Mouse (Mus musculus): ENCODE measurements at regions not wholly inside any gene's neighbourhood (a gene's known extent, or its start where the extent isn't known, plus 50 kb on each side); places are given as distances from the start of the nearest gene placed in this dataset.

GRCm38 (mm10) chr12:54446356-54446755 is 210.0 kb downstream of the Sptssa start:
- no peaks in the 10 kb centered on the region for H3K4me1 ChIP-seq (ENCODE audit: control insufficient read depth, insufficient read depth, low read length)
- no peak overlapping the region for H3K9ac ChIP-seq (ENCODE audit: low read depth, low read length)
- intact Hi-C loops (cut with DNase I) = no loop called here
- H3K27ac ChIP-seq = no peak overlapping the region
- no peak for DNase-seq
- H3K27me3 ChIP-seq (ENCODE audit: control insufficient read depth, insufficient read depth, low read length) = no peaks in the 10 kb centered on the region
- no peaks in the 10 kb centered on the region for H3K79me2 ChIP-seq (replicated peaks; ENCODE audit: control insufficient read depth, insufficient read depth, low read length)
- no peak overlapping the region for H3K4me3 ChIP-seq
- no peaks in the 10 kb centered on the region for H3K36me3 ChIP-seq (ENCODE audit: control insufficient read depth, insufficient read depth, low read length)
- no peak for TF ChIP-seq EP300 (IDR thresholded peaks at IDR 0.05; ENCODE audit: insufficient read depth, low read depth, low read length)
- no peak for TF ChIP-seq POLR2A (IDR thresholded peaks at IDR 0.05; ENCODE audit: insufficient read depth, low read depth, low read length)
- TF ChIP-seq CTCF (IDR thresholded peaks at IDR 0.05) = no peak
- WGBS = 86% methylated on average over 7 of the region's 7 CpGs

DNA sequence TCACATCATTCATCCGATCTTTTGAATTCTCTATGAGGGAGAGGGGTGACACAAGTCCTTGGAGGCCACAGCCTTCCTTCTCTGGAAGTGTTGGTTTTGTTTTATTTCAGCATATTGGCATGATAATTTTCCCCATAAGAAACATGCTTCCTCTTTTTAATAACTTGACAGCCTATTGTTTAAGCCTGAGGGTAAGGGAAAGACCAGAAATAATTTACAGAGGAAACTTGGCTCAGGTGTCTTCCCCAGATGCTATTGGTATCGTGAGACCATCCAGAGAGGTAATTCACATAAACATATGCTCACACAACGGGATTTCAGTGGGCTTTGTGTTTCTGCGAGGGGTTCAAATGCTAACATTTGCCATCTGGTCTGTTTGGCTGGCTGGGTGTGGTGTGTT is 212.0 kb downstream of the Sptssa start:
- Histone ChIP-seq H3K4me1 (ENCODE audit: control insufficient read depth, insufficient read depth, low read length) (no peaks in the 10 kb centered on the region), H3K27ac (no peak overlapping the region), H3K27me3 (ENCODE audit: control insufficient read depth, insufficient read depth, low read length) (no peaks in the 10 kb centered on the region), H3K4me3 (no peak overlapping the region), H3K79me2 (replicated peaks; ENCODE audit: control insufficient read depth, insufficient read depth, low read length) (no peaks in the 10 kb centered on the region), H3K36me3 (ENCODE audit: control insufficient read depth, insufficient read depth, low read length) (no peaks in the 10 kb centered on the region), H3K9ac (ENCODE audit: low read depth, low read length) (no peak overlapping the region)
- 51% methylated on average over 4 of the region's 4 CpGs for WGBS
- DNase-seq = no peak
- intact Hi-C loops (cut with DNase I) = no loop called here
- TF ChIP-seq POLR2A (IDR thresholded peaks at IDR 0.05; ENCODE audit: insufficient read depth, low read depth, low read length) = no peak
- no peak for TF ChIP-seq CTCF (IDR thresholded peaks at IDR 0.05)
- TF ChIP-seq EP300 (IDR thresholded peaks at IDR 0.05; ENCODE audit: insufficient read depth, low read depth, low read length) = no peak

DNA sequence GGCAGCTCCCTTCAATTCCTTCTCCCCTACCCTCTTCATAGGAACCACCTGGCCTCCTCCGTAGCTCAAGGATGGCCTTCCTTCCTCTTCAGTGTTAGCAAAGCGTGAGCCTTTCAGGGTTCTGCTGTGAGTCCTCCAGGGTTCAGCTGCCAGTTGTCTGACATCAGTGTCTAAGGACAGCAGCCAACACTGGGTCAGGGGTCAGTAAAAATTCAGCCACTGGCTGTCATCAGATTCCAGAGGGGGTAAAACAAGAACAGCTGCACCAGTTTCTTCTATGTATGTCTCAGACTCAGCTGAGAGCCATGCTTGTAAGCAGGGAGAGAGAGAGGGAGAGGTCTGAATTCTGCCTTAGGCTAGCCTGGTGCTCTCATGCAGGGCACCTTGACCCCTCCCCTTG is 213.1 kb downstream of the Sptssa start:
- Histone ChIP-seq H3K9ac (ENCODE audit: low read depth, low read length) (no peak overlapping the region), H3K4me1 (ENCODE audit: control insufficient read depth, insufficient read depth, low read length) (no peaks in the 10 kb centered on the region), H3K79me2 (replicated peaks; ENCODE audit: control insufficient read depth, insufficient read depth, low read length) (no peaks in the 10 kb centered on the region), H3K36me3 (ENCODE audit: control insufficient read depth, insufficient read depth, low read length) (no peaks in the 10 kb centered on the region), H3K27me3 (ENCODE audit: control insufficient read depth, insufficient read depth, low read length) (no peaks in the 10 kb centered on the region), H3K4me3 (no peak overlapping the region), H3K27ac (no peak overlapping the region)
- TF ChIP-seq EP300 (IDR thresholded peaks at IDR 0.05; ENCODE audit: insufficient read depth, low read depth, low read length) = no peak
- no peak for TF ChIP-seq CTCF (IDR thresholded peaks at IDR 0.05)
- no peak for TF ChIP-seq POLR2A (IDR thresholded peaks at IDR 0.05; ENCODE audit: insufficient read depth, low read depth, low read length)
- 22% methylated on average over 2 of the region's 2 CpGs for WGBS
- peak; percentile 47 to 49 for DNase-seq
- intact Hi-C loops (cut with DNase I) = no loop called here

- no peak overlapping the region for H3K9ac ChIP-seq (ENCODE audit: low read depth, low read length)
- no peaks in the 10 kb centered on the region for H3K4me1 ChIP-seq (ENCODE audit: control insufficient read depth, insufficient read depth, low read length)
- no peaks in the 10 kb centered on the region for H3K27me3 ChIP-seq (ENCODE audit: control insufficient read depth, insufficient read depth, low read length)
- no peak overlapping the region for H3K27ac ChIP-seq
- intact Hi-C loops (cut with DNase I) = no loop called here
- no peak for TF ChIP-seq EP300 (IDR thresholded peaks at IDR 0.05; ENCODE audit: insufficient read depth, low read depth, low read length)
- TF ChIP-seq POLR2A (IDR thresholded peaks at IDR 0.05; ENCODE audit: insufficient read depth, low read depth, low read length) = no peak
- no peak for TF ChIP-seq CTCF (IDR thresholded peaks at IDR 0.05)
- 89% methylated on average over 11 of the region's 11 CpGs for WGBS
- no peak overlapping the region for H3K4me3 ChIP-seq
- no peaks in the 10 kb centered on the region for H3K36me3 ChIP-seq (ENCODE audit: control insufficient read depth, insufficient read depth, low read length)
- H3K79me2 ChIP-seq (replicated peaks; ENCODE audit: control insufficient read depth, insufficient read depth, low read length) = no peaks in the 10 kb centered on the region
- DNase-seq = no peak
Measured at GRCm38 (mm10) chr12:54442408-54442807, 214.0 kb downstream of the Sptssa start.

- WGBS = 86% methylated on average over 6 of the region's 6 CpGs
- intact Hi-C loops (cut with DNase I) = no loop called here
Measured at GRCm38 (mm10) chr12:54440851-54441593, 215.4 kb downstream of the Sptssa start.

GRCm38 (mm10) chr12:54438793-54439192 is 217.6 kb downstream of the Sptssa start:
- no peaks in the 10 kb centered on the region for H3K27me3 ChIP-seq (ENCODE audit: control insufficient read depth, insufficient read depth, low read length)
- no peak overlapping the region for H3K9ac ChIP-seq (ENCODE audit: low read depth, low read length)
- DNase-seq = no peak
- H3K36me3 ChIP-seq (ENCODE audit: control insufficient read depth, insufficient read depth, low read length) = no peaks in the 10 kb centered on the region
- intact Hi-C loops (cut with DNase I) = no loop called here
- 88% methylated on average over 4 of the region's 4 CpGs for WGBS
- H3K27ac ChIP-seq = no peak overlapping the region
- H3K4me3 ChIP-seq = no peak overlapping the region
- H3K4me1 ChIP-seq (ENCODE audit: control insufficient read depth, insufficient read depth, low read length) = no peaks in the 10 kb centered on the region
- no peak for TF ChIP-seq POLR2A (IDR thresholded peaks at IDR 0.05; ENCODE audit: insufficient read depth, low read depth, low read length)
- TF ChIP-seq CTCF (IDR thresholded peaks at IDR 0.05) = no peak
- TF ChIP-seq EP300 (IDR thresholded peaks at IDR 0.05; ENCODE audit: insufficient read depth, low read depth, low read length) = no peak
- no peaks in the 10 kb centered on the region for H3K79me2 ChIP-seq (replicated peaks; ENCODE audit: control insufficient read depth, insufficient read depth, low read length)

More at GRCm38 (mm10) chr12:54440851-54441593, 215.4 kb downstream of the Sptssa start:
- no peak for DNase-seq
- Histone ChIP-seq H3K79me2 (replicated peaks; ENCODE audit: control insufficient read depth, insufficient read depth, low read length) (no peaks in the 10 kb centered on the region), H3K27me3 (ENCODE audit: control insufficient read depth, insufficient read depth, low read length) (no peaks in the 10 kb centered on the region), H3K4me3 (no peak overlapping the region), H3K36me3 (ENCODE audit: control insufficient read depth, insufficient read depth, low read length) (no peaks in the 10 kb centered on the region), H3K4me1 (ENCODE audit: control insufficient read depth, insufficient read depth, low read length) (no peaks in the 10 kb centered on the region), H3K9ac (ENCODE audit: low read depth, low read length) (no peak overlapping the region), H3K27ac (no peak overlapping the region)
- TF ChIP-seq EP300 (IDR thresholded peaks at IDR 0.05; ENCODE audit: insufficient read depth, low read depth, low read length) (no peak), POLR2A (IDR thresholded peaks at IDR 0.05; ENCODE audit: insufficient read depth, low read depth, low read length) (no peak), CTCF (IDR thresholded peaks at IDR 0.05) (no peak)
